Mouse (Mus musculus) lung, postnatal 4 days (tissue): ENCODE measurements around the gene Hmga1.

Experiments
- DNase-seq, 2 experiments: peaks; one replicate each; pipeline ENCODE4 v3.0.0; 2021

Hmga1 gene

DNA sequence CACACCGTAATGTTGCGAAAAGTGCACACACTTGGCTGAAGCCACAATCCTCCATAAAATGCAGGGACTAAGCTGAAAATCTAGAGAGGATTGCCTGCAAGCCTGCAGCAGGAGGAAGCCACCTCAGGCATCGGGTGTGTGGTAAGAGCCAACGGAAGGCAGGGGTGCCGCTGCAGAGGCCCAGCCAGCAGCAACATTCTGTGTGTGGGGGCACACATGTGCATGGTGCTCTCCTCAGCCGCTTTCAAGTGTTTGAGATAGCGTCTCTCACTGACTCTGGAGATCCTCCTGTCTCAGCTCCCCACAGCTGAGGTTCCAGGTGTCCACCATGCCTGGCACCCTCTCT, 36.2 kb downstream of the Hmga1 start:
- DNase-seq, result no peak

DNA sequence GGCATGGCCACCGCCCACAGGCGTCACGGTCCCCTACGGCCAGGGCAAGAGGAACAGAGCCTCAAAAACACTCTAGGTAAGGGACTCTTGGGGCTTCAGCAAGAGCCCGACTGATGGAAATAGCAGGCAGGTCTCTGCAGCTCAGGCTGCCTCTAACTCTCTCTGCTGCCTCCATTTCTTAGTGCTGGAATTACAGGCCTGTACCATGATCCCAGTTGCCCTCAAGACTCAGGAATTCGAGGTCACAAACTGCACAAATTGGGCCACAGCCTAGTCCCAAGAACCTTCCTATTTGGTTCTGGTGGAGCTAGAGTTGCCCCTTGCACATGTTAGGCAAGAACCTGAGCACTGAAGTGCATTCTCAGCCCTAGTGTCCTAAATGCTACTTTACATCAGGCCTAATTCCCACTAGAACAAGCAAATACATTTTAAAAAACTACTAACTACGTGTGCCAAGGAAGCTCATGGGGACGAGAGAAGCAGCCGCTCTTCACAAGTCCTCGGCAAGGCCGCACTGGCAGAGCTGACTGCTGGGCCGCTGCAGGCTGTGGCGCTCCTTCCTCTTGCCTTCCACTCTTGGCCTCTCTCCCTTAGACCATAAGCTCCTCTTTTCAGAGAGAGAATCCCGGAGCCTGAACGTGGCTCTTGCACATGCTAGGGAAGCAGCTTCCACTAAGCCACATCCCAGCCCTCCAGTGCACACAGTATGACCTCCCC, 39.5 kb downstream of the Hmga1 start:
- no peak for DNase-seq

DNA sequence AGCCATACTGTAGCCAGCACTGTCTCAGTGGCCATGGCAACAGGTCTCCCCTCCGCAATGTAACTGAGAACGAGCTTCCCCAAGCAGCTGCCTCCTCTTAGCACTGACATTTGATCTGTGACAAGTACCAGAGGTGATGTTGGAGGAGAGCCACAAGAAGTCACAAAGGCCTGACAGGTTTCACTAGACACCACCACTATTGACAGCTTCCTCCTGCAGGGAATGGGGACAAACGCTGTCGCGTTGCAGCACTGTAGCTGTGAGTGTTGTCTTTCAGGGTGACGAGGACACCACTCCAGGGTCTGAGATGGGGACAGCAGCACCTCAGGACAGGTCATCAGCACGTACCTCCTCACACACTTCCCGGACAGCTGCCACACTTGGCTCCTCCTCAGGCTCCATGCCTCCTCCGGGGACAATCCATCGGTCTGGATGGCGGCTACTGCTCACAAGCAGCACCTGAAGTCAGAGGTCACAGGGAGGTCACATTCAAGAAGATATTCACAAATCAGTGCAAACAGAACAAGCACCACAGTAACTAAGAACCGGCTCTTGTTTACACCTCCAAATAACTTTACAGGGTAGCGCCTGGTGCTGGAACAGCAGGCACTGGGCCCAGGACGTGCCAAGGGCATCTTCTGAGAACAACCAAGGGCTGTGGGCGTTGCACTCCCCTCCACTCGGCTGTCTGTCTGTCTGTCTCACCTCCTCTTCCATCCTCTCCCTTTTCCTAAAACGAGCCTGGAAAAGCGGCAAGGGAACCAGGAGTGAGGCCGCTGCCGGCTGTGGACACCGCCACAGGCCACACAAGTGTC, 40.3 kb downstream of the Hmga1 start:
- DNase-seq, result no peak

DNA sequence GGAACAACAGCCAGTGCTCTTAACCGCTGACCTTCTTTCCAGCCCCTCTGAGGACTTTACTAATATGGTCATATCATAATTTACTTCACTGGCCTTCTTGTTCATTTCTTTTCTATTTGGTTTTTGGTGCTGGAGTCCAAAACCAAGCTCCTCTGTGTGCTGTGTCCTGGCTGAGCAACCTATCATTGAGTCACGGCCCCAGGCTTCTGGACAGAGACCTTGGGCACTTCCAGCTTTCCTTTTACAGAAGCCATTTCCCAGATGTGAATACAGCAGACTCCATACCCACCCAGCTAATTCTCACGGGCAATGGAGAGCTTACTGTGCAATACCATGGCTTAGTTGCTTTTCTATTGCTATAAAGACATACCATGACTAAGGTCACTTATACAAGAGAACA, 44.0 kb downstream of the Hmga1 start:
- no peak for DNase-seq

DNA sequence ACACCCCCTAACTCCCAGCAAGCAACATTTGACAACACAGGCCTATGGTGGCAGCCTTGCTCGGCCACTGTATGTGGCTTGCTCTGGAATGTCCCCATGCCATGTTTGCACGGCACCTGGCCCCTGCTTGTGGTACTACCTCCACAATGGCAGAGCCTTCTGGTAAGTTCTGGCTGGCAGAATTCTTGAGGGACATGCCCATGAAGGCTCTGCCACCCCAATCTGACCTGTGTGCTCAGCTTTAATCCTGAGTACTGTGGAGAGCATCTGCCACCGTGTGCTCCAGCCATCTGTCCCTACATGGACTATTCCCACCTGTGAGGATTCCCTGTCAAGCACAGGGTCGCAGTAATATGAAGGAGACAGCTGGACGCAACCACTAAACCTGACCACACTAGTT, 44.6 kb downstream of the Hmga1 start:
- no peak for DNase-seq

DNA sequence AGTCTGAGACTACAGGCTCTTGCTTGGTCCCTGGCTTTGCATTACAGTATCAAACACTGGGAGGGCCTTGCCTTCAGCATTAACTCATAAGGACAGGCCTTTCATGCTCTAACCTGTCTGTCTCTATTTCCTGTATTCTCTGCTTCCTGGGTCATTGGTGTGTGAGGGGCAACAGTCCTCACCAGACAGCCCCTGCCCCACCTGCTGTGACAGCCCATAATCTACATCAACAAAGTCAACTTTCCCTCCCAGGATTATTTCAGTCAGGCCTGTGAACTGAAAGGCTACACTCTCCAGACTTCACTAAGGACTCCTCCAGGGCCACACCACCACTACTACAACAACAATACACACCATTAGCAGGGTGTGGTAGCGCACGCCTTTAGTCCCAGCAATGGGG, 46.7 kb downstream of the Hmga1 start:
- no peak for DNase-seq

DNA sequence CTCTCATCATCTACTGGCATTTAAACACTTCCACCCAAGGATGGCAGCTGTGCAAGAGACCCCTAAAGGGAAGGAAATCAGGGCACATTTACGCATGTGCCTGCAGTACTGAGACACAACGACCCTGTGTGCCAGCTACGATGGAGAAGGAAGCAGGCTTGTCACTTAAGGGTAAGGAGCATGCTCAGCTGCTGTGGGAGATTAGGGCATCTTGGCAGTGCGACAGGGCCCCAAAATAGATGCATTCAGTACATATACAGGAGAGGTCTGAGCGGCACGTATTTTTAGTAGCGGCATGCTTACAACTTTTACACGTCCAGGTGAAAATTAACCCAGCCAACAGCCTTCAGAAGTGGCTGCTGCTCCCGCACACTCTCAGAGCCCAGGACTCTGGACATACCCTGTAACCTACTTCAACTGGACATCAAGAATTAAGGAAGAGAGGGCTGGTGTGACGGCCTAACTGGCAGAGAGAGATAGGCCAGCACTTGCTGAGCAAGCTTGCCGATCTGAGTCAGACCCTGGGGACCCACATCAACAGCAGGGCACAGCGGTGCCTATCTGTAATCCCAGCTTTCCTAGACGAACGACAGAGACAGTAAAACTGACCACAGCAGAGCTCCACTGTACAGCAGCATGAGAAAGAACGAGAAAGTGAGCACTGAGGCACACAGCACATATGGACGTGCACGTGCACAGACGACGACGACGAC, 47.4 kb downstream of the Hmga1 start:
- no peak for DNase-seq

DNA sequence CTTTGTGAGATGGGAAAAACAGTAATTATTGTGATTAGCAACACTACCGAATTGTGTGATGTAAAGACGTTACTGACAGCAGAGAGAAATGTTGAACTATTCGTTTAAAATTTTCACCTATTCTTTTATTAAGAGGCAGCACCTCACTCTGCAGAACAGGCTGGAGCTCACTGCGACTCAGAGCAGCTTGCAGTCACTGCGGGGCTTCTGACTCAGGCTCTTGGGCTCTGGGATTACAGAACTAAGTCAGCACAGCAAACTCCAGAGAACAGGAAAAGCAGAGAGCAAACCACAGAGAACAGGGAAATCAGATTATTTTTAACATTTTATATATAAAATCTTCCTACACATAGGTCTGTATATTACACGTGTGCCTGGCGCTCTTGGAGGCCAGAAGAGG, 53.3 kb downstream of the Hmga1 start:
- DNase-seq, result no peak

DNA sequence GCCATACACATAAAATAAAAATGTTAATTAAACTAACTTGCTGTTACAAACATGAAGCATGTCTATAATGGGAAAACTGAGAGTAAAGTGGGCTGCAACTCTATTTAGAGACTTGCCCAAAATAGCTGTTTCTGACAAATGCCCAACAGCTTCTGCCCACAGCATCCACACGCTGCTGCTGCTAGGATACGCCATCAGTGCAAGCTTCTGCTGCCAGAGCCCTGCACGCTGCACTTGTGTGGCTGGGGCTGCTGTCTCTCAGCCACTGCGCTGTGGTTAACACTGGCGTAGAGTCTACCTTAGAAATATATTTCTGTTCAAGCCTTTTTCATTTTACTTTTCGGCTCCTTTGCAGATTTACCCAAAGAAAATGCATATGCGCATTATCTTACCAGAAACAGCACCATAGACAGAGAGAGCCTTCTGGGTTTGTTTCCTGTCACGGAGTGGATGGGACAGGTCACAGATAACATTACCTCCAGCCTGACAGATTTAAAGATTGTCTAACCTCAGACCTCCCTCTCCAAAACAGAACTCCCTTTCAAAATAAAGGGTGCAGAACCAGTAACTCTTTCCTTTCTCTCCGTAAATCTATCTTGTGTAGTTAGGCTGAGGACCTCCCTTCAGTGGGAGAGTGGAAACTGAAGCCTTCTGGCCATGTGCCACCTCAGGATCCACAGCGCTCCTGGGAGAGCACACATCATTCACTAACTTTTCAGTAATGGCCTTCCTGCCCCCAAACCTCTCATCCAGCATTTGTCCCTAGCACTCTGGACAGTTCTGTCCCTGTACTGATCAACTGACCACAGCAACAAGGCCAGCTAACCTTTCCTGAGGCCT, 54.6 kb downstream of the Hmga1 start:
- DNase-seq, result no peak

DNA sequence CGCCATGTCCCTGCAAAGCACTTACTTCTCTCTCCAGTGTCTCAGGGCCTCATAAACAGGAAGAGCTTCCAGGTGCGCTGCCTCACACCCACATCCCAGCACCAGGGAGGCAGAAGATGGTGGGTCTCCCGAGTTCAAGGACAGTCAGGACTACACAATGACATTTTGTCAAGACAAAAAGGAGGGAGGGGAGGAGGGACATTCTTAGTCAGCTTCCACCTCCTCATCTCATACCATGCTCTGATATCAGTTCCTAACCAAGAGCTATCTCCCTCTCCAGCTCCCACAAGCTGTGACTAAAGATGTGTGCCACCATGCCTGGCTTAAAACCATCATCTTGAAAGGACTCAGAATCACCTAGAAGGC, 55.2 kb downstream of the Hmga1 start:
- DNase-seq, result no peak

DNA sequence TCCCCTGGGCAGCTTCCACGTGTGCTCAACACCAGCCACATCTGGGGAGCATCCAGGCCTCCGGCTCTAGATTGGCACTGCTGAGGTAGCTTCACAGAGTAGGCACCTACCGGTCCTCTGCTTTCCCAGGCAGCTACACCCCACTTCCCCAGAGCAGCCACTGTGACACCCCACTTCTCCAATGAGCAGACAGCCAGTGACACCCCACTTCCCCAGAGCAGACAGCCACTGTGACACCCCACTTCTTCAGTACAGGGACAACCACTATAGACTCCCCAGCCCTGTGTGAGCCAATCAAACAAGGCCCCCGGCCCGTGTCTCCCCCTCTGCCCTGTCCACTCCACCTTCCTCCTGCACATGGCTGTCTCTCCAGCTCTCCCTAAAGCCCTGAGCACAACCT, 55.7 kb downstream of the Hmga1 start:
- DNase-seq, result no peak

DNA sequence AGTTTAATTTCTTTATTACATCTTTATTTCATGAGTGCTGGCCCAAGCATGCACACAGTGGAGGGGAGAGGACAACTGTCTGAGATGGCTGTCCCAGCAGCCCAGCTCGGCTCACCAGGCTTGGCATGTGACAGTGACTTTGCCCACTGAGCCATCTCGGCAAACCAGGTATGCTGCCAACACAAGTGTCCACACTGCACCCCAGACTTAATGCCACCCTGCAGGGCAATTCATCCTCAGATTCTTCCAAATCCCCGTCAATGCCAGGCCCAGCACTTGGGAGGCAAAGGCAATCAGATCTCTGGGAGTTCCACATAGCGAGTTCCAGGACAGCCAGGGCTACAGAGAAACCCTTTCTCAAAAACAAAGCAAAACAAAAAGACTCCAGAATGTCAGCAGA, 56.7 kb downstream of the Hmga1 start:
- DNase-seq, result no peak
